Mouse (Mus musculus): ENCODE data around the gene Olfr651.
"Not testable (repeated sequence)": the region's sequence is repeated elsewhere in the genome, so short reads cannot be mapped to it uniquely, and the experiment has no call there.

Olfr651 gene

DNA sequence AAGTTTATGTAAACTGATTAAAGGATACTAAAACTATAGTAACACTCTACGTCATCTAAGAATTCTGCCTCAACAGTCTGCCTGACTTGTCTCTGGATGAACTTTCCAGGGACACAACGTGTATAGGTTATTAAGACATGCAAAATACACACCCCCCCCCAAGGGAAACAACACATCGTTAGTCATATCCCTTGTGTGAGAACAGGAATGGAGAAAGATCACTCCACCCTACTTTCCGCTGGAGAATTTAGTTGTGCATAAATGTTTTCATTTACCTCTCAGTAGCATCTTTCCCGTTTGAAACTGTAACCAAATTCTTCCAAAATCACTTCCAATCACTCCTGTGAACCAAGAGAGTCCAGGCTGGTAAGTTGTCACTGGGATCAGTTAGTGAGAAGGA lies at the start of gene Olfr651:
Gene Olfr651, plus strand, starts transcription at position 301 of the 400 bp plus-strand sequence.
- no peak for TF ChIP-seq GATA4 (IDR thresholded peaks at IDR 0.05; ENCODE audit: insufficient replicate concordance, low read length)

DNA sequence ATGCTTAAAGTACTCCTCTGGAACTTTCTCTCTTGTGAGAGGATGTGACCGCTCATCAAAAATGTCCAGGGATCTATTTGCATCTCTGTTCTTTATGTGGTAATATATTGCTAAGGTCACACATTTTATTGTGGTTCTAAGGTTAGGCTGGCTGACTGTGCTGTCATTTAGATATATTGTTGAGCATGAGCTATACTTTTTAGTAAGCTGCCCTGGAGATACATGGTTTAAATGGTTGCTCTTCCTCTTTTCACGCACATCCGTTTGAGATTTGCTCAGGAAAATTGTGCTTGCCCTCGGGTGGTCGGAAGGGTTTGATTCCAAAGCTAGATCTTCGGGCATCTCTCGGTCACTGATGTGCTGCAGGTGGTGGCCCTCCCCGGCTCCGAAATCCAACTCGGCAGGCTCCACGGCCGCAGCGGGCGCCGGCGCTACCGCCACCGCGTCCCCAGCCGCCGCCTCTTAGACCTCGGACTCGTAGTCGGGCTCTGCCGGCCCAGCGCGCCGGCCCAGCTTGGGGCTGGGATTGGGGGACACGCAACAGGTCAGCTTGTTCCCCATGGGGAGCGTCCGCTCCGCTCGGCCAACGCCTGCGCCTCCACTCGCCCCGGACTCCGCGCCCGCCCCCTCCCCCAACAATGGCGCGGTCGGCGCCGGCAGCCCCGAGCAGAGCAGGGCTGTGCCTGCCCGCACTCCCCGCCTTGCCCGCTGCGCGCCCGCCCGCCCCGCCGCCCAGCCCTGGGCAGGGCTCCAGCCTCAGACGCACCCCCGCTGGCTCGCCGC lies 48.2 kb upstream of the Olfr651 start:
- TF ChIP-seq GATA4 (IDR thresholded peaks at IDR 0.05; ENCODE audit: insufficient replicate concordance, low read length): no peak

DNA sequence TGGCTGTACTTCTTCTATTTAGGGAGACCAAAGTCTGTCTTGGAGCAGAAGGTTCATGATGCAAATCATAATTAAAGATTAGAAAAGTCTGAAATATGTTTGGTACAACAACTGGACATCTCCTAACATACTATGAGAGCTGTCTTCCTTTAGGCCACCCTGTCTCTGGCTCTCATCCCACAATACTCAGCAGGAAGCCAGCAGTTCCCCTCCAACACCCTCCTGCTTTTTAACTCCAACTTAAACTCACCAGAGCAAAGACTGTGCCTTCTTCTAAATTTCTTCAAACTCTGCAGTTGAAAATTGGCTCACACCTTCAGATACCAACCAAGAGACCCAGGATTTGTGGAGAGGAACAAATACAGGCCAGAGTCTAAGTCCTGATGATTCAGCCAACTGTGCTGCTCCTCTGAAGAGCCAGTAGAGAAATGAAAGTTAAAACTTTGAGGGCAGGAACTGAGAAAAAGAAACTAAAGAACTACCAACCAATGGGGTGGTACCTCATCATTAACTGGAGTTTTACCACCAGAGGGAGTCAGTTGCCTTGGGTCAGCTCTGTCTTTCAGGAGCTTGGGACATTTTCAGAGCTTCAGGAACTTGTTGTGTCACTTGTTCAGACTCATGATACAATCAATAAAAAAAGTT lies 42.4 kb upstream of the Olfr651 start, which contains the start of gene Trim30d:
Gene Trim30d, minus strand, starts transcription at position 429 of the 645 bp plus-strand sequence.
- TF ChIP-seq GATA4 (IDR thresholded peaks at IDR 0.05; ENCODE audit: insufficient replicate concordance, low read length): not testable (repeated sequence)

DNA sequence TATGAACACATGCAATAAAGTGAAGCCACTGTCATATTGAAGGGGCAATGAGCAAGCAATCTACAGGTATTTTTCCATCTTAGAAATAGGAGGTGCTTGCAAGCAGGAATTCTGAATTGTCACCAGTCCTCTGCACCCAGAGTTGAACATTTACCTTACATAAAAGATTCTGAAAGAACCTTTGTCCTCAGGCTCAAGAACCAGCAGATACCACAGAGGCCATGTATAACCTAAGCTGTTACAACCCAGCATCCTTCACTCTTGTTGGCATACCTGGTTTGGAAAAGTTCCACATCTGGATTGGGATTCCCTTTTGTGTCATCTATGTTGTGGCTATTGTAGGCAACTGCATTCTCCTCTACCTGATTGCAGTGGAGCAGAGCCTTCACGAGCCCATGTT lies 2.8 kb downstream of the Olfr651 start:
- no peak for TF ChIP-seq GATA4 (IDR thresholded peaks at IDR 0.05; ENCODE audit: insufficient replicate concordance, low read length)

DNA sequence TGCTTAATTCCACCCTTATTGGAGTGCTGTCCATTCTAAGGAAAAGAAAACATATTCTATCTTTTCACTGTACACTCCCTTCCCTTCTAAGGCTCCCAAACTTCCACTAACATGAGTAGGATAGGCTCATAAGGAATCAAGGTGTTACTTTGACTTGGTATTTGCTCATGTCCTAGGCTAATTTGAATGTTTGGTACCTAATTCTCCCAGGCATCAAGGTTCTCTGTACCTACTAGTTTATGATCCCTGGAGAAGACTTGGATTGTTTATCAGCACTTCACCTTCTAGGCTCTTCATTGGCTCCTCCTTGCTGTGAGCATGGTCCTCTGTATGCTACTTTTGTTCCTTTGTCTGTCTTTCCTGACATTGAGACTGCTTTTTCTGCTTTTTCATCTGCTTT lies 10.7 kb downstream of the Olfr651 start, which contains the start of gene Olfr652:
Gene Olfr652, plus strand, starts transcription at position 301 of the 400 bp plus-strand sequence.
- TF ChIP-seq GATA4 (IDR thresholded peaks at IDR 0.05; ENCODE audit: insufficient replicate concordance, low read length): no peak

DNA sequence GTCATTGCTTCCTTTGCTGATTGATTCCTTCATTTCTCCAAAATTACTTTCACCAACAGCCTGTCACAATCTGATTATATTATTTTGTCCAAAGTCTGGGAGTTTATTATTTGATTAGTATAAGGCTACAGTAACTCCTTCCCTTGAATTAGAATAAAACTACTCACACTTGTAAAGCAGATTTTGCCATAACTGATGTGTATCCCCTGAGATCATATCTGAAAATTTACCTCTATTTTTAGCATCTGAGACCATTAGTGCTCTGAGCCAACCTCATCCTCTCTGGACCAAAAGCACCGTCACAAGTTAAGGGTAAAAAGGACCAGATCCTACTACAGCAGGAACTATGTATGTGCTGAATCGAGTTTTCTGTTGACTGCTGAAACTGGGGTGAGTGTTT lies 27.1 kb downstream of the Olfr651 start, which contains the start of gene Olfr653:
Gene Olfr653, plus strand, starts transcription at position 301 of the 400 bp plus-strand sequence.
- no peak for TF ChIP-seq GATA4 (IDR thresholded peaks at IDR 0.05; ENCODE audit: insufficient replicate concordance, low read length)

DNA sequence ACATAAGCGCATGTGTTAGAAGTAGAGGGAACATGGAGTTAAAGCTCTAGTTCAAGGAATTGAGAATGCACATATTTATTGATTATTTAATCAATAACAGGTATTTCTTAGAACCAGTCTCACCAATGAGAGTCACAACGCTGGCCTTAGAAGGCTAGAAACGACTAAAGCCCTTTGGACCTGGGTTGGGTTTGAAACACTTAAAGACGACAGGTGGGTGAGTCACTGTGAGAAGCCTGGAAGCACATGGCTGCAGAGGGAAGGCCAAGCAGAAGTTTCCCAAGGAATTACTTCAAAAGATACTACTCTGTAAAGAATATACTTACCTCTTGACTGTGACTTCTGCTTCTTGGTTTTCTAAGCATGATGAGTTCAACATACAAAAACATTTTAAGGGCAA lies 30.9 kb downstream of the Olfr651 start:
- TF ChIP-seq GATA4 (IDR thresholded peaks at IDR 0.05; ENCODE audit: insufficient replicate concordance, low read length): no peak

DNA sequence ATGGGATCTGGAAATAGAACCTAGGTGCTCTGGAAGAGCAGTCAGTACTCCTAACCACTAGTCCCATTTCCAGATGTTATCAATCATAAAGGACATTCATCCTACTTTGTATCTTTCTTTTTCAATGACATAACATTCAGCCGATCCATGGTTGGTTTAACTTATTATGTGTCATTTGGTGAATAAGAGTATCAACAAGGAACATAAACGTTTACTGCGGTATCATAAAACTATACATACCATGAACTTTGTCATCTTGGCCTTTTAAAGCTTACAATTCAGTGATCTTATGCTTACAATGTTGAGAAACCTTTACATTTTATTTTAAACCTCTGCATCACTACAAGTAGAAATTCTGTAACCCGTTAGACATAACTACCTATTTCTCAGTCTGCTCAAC lies 31.5 kb downstream of the Olfr651 start:
- TF ChIP-seq GATA4 (IDR thresholded peaks at IDR 0.05; ENCODE audit: insufficient replicate concordance, low read length): no peak

DNA sequence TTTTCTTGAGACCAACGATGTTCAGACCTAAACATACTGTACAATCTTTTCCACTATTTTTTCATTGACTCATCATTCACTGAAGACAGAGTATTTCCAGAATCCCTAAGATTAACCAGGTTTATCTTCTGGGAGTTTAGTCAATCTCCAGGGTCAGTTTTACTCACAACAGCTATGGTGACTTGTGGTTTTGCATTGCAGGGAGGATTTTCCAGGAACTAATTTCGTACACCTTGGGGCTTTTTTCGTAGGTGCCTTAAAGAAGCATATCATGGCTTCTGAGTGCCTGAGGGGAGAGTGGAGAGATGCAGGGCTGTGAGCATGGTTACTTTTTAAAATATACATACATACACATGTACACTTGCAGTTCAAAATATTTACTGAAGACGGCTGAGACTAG lies 36.8 kb downstream of the Olfr651 start, which contains the start of gene Olfr654:
Gene Olfr654, plus strand, starts transcription at position 301 of the 400 bp plus-strand sequence.
- TF ChIP-seq GATA4 (IDR thresholded peaks at IDR 0.05; ENCODE audit: insufficient replicate concordance, low read length): no peak

DNA sequence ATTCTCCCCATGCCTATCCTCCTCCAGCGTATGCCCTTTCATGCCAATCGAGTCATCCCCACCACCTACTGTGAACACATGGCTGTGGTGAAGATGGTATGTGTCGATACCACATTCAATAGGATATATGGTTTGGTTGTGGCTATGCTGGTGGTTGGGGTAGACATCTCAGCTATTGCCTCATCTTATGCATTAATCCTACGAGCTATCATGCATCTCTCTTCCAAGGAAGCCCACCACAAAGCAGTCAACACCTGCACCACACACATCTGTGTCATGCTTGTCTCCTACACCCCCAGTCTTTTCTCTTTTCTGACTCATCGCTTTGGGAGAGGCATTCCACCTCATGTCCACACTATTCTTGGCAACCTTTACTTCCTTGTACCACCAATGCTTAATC lies 38.3 kb downstream of the Olfr651 start:
- TF ChIP-seq GATA4 (IDR thresholded peaks at IDR 0.05; ENCODE audit: insufficient replicate concordance, low read length): no peak

DNA sequence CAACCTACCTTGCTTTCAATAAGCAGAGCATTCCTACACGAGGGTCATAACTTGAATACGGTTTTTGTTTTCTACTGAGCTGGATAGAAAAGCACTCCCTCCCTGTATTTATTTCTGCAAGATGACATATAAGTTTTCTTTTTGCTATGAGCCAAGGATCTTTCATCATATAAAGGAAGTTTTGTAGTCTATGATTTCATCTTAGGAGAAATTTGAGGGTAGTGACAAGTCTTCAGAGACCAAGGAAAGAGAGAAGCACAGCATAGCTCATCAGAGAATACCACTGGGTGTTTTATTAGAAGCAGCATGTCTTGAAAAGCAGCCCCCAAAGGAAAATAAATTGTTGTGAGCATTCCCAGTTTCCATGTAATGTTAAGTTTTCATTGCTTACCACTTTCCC lies 51.7 kb downstream of the Olfr651 start, which contains the start of gene Olfr655:
Gene Olfr655, minus strand, starts transcription at position 101 of the 400 bp plus-strand sequence.
- TF ChIP-seq GATA4 (IDR thresholded peaks at IDR 0.05; ENCODE audit: insufficient replicate concordance, low read length): no peak

DNA sequence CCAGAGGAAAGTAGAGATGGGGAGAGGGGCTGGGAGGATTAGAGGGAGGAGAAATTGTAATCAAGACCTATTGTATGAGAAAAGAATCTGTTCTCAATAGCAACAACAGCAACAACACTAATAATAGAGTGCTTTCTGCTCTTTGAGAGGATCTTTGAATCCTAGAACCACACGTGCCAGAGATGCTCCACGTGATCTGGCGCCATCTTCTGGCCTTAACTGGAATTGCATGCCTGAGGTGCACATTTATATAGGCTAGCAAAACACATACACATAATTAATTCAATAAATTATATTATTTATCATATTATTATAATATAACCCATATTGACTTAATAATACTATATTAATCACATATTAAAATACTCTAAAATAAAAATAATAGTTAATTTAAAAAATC lies 53.2 kb downstream of the Olfr651 start:
- TF ChIP-seq GATA4 (IDR thresholded peaks at IDR 0.05; ENCODE audit: insufficient replicate concordance, low read length): no peak
